Mouse (Mus musculus): Measurements from ENCODE around the gene Spint3. TPM values are rescaled to one million over a fixed set of nuclear protein-coding genes. Genes with fewer than 3 reads are reported as not detected.
"Not testable (repeated sequence)": the region's sequence is repeated elsewhere in the genome, so short reads cannot be mapped to it uniquely, and the experiment has no call there.

Spint3 gene
- not detected for total RNA-seq (2021)
- long read RNA-seq, experiment 1 = 0 reads
- long read RNA-seq, experiment 2 = 0 reads

DNA sequence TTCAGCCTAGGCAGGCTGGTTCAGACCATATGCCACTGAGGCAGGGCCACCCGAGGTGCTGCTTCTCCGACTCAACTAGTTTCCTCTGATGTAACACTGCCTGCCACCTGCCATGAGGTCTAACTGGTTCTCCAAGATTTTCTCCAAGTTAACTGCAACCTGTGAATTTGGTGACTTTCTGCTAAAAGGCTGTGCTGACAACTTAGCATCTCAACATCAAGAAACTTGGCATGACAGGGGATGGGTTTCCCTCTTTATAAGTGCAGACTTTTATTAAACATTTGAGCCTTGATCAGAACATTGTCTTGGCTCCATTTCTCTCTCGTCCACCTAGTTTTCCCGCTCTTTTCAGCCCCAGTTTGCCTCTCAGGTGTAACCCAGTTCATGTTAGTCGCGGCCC is at the start of gene Spint3:
Gene Spint3 (minus strand): TSS at position 101 of the 400 bp plus-strand sequence.
- not testable (repeated sequence) for DNase-seq

DNA sequence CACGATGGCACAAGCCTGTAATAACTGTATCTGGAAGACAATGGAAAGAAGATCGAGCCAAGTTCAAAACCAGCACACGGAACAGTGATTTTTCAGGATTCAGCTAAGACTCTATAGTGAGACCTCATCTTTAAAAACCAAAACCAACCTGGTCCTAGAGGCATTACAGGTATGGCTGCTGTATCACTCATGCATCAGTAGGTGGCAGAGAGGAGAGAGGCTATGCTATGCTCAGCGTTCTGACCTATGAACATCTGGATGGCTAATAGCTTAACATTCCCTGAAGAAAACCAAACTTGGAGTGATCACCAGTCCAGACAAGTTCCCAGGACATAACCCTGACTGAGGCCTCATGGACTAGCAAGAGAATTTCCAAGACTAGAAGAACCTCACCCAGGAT is 48.5 kb upstream of the Spint3 start:
- DNase-seq = no peak

DNA sequence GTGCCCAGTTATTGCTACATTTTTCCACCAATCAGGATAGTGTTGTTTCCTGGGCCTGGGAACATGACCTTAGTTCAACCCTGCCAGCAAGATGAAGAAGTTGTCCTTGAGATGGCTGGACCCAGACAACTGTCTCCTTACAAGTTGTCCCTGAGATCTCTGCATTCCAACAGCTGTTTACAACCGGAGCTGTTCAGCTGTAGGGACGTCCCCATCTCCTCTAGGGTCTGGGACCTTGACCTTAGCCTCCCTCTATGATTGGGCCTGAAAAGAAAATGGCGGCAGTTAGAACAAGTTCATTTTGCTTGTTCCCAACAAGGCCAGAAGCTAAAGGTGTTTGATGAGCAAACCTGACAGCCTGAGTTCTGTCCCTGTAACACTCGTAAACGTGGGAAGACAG is 45.8 kb upstream of the Spint3 start:
- no peak for DNase-seq

DNA sequence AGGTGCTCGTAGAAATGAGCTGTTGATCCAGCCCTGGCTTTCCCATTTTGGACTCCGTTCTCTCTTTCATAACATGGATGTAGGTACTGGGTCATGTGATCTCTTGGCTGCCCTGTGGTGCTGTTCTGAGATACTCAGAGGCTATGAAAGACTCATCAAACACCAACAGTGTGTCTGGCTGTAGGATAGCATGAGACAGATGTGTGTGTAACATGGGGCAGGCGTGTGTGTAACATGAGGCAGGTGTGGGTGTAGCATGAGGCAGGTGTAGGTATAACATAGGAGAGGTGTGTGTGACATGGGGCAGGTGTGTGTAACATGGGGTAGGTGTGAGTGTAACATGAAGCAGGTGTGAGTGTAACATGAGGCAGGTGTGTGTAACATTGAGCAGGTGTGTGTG is 42.1 kb upstream of the Spint3 start:
- DNase-seq = no peak

DNA sequence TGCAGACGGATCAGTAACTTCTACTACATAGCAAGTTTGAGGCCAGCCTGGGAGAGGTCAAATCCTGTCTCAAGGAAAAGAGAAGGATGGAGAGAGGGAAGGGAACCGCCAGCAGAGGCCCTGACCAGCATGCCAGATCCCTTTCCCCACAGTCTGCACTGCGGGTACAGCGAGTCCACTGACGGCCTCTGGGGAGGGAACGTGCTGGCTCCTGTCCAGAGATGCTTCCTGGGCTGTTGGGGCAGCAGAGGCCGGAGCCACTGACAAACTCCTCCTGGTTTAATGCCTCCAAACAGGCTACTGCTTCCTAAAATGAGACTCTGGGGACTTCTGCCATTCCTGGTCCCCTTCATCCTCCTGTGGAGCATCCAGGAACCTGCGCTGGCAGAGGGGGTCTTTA is 40.2 kb upstream of the Spint3 start, which contains the start of the genes Wfdc6b and Wfdc8:
Gene Wfdc6b (plus strand): TSS at position 52 of the 400 bp plus-strand sequence.
Gene Wfdc8 (minus strand): TSS at position 156 of the 400 bp plus-strand sequence.
- DNase-seq = peak; percentile 35

DNA sequence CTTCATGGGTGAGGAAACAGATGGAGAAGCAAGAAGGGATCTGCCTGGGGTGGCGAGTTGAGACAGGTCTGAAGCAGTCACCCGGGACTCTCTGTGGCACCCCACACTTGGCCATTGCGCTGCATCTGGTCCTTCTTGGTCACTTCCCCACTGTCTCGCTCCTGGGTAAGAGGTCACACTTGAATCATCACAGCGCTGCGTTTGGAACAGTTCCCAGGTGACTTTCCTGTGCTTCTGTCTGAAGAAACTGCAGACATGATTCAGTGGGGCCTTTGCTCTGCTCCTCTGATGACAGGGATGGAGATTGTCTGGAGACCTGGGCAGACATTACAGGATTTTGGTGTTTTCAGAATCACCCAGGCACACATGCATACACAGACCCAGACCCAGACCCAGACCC is 35.5 kb upstream of the Spint3 start:
- no peak for DNase-seq

DNA sequence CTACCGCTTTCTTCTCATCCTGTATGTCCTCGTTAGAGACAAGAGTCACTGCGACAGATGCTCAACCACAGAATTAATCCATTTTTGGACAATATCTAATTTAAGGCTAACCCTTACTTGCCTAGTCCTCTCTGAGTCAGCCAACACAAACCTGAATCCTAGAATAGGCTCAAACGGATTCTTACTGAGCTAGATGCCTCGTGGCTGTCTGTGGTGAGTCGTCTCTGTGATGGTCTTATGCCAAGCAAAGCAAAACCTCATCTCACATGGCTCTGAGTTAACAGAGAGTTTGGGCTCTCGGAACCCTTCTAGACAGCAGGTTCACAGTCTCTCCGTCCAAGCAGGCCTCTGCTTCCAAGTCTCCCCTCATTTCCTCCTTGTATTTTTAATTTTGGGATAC is 31.2 kb upstream of the Spint3 start:
- DNase-seq = no peak

DNA sequence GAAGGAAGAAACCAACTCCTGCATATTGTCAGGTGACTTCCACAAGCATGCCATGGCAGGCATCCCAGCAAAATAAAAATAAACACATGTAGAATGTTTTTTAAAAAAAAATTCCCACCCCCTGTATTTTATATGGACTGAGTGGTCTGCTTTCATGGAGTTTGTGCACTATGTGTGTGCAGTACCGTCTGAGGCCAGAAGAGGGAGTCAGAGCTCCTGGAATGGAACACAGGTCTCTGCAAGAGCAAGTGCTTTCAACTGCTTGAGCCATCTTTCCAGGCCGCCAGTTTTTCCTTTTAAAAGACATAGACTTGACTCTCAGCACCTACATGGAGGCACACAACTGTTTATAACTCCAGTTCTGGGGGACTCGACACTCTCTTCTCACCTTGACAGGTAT is 30.2 kb upstream of the Spint3 start:
- no peak for DNase-seq

DNA sequence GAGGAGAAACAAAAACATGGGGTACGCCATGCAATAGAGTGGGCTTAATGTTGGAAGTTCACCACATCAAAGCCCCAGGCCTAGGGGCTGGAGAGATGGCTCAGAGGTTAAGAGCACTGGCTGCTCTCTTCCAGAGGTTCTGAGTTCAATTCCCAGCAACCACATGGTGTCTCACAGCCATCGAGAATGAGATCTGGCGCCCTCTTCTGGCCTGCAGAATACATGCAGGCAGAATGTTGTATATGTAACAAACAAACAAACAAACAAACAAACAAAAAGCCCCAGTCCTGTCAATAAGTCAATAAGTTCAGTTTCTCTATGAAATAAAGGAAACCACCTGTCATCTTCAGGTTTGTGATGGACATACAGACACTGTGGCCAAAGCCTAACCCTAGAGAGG is 26.9 kb upstream of the Spint3 start:
- DNase-seq = no peak

DNA sequence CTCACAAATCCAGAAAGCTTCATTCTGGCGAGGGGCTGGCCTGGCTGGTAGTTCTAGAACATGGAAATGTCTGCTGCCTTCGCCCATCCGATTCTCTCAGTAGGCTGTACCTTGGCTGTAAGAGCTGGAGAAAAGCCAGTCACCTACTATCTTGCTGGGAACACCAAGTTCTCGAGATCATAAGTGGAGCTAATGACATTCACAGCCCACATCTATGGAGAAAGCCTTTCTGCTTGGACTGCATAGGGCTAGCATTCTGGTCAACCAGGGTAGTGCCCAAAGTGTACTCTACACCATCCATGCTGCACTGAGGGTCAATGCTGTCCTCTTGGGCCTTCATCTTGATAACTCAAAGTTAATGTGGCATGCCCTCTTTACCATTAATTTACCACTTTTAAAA is 20.2 kb upstream of the Spint3 start, which contains the start of gene Eppin:
Gene Eppin (minus strand): TSS at position 101 of the 400 bp plus-strand sequence.
- DNase-seq = no peak

DNA sequence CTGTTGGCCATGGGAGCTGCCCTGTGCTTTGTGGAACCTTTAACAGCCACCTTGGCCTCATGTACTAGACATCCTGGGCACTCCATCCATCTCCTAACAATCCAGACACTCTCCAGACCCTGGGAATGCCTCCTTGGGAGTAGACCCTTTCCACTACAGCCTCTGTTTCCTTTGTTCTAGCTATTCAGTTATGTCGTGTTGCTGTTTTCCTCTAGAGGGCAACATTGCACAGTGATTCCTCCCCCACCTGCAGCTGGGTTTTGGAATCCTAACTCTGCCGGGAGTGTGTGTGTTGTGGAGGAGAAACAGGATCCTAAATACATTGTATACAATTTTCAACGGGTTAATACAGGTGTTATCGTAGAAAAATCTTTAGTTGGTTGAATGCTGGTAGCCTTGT is 18.8 kb upstream of the Spint3 start:
- DNase-seq = no peak

DNA sequence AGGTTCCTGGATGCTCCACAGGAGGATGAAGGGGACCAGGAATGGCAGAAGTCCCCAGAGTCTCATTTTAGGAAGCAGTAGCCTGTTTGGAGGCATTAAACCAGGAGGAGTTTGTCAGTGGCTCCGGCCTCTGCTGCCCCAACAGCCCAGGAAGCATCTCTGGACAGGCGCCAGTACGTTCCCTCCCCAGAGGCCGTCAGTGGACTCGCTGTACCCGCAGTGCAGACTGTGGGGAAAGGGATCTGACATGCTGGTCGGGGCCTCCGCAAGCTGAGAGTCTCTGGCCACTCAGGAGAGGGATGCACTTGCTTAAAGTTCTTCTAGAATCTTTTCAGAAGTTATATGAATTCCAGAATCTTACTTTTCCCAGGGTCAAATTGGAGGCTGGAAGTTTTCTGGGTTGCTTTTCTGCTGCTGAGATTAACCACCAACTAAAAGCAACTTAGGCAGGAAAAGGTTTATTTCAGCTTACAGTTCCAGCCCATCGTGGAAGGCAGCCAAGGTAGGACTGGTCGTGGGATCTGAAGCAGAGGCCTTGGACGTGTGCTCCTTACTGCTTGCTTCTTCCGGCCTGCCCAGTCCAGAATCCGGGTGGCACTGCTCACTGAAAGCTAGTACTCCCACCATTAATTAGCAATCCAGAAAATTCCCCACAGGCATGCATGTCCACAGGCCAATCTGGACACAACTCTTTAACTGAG is 11.9 kb upstream of the Spint3 start, which contains the start of gene Wfdc6a:
Gene Wfdc6a (minus strand): TSS at position 423 of the 701 bp plus-strand sequence.
- peak; percentile 20 for DNase-seq

DNA sequence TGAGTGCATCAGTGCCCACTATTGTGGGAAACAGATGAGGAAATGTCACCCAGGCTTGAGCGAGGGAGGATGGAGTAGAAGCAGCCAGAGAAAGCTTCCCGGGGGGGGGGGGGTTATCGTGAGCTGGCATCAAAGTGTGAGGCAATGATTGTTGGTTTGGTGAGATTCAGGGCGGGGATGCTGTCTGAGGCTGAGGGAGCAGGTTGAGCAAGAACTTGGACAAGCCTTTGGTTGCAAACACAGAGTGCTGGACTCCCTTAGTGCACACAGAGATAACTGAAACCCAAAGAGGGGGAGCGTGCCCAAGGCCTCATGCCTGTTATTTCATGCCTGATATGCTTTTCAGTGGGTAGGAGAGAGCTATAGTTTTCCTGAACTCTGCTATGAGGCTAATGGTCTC is 5.8 kb downstream of the Spint3 start:
- no peak for DNase-seq

DNA sequence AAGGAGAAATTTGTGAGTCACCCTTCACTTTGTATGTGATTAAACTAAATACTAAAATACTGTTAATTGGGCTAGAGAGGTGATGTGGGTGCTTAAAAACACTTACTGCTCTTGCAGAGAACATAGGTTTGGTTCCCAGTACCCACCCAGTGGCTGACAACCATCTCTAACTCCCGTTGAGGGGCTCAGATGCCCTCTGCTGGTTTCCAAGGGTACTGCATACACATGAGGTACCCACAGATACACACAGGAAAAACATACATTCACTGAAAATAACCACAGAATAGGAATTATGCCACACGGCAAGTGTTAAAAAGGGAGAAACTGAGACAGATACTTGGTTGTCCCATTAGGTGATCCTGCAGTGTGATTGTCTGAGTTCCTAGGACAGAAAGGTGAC is 6.3 kb downstream of the Spint3 start:
- DNase-seq = no peak

DNA sequence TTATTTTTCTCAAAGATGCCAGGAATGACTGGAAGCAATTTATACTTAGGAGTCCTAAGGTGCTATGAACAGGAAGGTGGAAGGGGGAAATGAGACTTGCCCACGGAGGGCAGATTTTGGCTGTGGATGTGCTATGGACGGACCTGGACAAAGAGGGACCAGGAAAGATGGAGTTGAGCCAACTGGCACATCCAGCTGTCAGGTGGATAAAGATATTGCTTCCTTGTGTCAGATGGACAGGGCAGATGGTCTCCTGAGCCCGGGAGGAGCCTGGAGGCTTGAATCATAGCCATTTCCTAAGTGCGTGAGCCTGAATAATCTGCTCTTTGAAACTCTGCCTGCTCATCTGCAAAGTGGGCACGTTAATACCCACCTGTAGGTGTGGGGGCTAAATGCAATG is 8.9 kb downstream of the Spint3 start:
- no peak for DNase-seq

DNA sequence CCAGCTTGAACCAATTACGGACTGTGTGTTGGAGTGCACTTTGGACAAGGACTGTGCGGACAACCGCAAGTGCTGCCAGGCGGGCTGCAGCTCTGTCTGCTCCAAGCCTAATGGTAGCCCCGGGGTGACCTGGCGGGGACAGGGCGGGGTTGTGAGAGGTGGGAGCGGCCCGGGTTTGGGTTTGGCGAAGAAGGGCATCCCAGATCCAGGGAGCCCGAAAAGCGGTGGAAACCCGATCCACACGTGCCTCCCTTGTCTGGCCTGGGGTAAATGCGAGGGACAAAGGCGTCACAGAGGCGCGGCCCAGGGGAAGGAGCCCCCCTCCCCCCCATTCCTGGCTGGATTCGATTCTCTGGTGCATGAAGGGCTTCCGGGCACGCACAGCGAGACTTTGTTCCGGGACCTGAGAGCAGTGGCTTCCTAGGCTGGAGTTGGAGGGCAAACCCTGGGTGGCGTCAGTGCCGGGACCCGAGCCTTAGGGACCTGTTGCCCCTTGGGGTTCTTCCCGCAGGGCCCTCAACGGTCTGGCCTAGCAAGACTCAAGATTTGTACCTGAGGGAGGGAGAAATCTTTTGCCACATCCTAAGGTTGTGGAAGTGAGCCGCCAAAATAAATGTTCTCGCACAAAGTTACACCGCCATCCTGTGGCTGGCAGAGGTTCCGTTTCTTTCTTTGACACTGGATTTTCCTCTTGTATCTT is 9.8 kb downstream of the Spint3 start:
- DNase-seq = peak; percentile 24

DNA sequence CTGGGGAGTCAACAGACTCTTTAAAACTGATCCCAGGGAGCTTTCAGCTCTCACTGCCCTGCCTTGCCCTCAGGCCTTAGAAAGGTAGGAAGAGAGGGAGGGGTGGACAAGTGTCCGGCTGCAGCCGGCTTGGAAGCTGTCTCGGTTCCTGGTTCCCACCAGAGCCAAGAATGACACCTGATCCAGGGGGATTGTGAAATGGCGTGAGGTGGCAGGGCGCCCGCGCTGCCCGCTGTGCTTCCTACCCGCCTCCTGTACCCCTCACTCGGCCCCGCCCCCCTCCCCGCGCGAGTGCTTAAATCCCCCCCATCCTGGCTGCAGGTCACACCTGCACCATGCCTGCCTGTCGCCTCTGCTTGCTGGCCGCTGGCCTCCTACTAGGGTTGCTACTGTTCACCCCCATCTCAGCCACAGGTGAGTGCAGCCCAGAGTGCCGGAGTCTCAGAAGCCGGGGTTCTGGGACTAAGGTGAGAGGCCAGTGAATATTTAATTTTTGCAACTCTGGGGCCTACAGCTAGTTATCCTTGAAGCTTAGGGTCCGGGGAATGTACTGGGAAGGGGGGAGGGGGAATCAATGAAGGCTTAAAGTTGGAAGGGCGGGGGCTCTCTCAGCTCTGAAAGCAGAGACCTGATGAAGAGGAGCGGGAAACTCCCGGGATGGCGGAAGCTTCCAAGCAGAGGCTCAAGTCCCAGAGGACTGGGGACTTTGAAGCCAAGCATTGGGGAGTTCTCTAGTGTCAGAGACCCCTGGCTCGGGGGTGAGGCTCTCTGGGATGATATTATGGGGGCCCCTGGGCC is 10.7 kb downstream of the Spint3 start, which contains the start of gene Wfdc2:
Gene Wfdc2 (plus strand): TSS at position 23 of the 798 bp plus-strand sequence.
- peak; percentile 10 for DNase-seq

DNA sequence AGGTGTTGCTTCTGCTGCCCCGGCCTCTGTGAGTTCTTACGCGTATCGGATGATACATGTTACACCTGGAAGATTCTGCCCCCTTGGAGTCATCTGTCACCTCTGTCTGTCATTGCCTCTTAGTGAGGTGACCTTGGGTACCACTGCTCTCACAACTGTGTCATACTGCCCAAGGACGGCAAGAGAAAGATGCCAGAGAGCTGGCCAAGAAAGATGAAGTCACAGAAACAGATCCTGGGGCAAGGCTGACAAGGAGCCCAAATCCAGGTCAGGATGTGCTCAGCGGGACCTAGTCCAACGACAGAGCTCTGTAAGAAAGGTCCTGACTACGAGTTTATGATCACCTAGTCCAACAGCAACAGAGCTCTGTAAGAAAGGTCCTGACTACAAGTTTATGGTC is 13.2 kb downstream of the Spint3 start:
- DNase-seq = no peak

DNA sequence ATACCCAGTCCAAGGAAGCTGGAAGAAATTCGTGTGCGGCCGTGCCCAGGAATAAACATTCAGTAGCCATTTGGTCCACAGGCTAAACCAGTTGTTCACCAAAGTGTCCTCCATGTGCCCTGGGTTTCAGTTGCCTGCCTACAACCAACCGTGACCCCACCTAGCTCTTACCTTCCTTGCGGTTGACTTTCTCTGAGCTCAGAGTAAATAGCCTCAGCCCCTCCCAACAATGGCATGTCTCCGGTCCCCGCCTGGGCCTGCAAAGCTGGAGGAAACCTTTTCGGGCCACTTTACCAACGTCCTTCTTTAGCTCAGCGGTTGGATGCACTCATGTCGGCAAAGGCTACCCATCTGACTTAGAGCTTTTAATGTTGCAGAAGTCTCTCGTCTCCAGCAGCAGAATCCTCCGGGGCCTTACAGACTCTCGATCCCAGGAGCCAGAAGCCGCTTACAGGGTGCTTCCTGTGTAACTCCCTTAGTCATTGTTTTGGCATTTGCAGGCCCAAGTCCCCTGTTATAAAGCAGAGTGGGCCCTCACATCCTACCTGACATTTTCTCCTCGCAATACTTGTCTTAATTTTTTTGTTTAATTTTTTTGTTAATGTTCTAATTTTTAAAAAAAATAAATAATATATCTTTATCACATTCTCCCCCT is 14.1 kb downstream of the Spint3 start:
- DNase-seq = no peak

DNA sequence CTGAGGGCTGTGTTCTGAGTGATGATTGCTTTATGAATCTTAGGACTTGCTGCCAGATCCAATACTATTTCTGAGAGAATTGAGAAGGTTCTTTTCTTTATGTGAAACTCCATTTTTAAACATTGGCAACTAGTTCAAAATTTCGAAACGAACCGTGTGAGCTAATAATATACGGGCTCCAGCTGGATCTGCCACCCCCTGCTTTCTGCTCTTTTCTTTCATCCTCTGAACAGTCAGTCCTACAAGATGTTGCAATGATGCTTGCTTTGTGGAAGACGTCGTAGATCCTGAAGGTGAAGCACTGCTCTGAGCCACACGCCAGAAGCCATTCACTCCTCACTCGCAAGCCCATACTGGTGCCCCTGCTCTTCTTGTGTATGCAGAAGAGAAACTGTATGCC is 14.8 kb downstream of the Spint3 start:
- DNase-seq = no peak

DNA sequence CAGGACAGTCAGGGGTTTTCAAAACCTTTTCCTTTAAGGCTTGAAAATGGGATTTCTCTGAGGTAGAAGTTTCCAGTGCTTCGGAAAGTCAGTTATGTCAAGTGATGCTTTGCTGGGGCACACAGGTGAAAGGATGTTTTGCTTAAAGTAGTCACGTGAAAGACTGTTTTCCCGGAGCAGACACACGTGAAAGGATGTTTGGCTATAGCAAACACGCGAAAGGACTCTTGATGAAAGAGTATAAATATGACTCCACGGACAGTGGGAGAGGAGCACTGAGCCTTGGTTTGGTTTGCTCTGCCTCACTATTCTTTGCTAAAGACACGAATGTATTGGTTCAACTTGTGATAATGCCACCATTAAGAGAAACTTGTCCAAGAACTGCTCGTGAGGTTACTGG is 21.8 kb downstream of the Spint3 start:
- DNase-seq = no peak

DNA sequence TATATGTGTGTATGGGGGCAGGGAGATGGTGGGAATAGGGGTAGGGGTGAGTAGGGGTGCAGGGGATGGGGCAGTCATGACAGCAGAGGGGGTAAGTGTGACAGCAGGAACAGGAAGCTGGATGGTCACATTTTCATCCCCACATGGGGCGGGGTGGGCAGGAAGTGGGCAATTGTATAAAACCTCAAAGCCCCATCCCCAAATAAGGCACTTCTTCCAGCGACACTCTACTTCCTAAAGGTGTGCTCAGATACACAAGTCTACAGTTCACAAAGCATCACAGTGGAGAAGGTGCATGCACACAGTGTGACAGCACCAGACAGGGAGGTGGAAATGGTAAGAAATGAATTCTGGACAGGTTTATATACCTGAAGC is 22.4 kb downstream of the Spint3 start:
- no peak for DNase-seq
